Mouse (Mus musculus): ENCODE data around the gene Crlf2. TPM values are rescaled to one million over a fixed set of nuclear protein-coding genes. Genes with fewer than 3 reads are reported as not detected.

Crlf2 gene
- 10 to 100 TPM; 31.7 to 37.9 TPM for total RNA-seq (2023)

GRCm38 (mm10) chr5:109558404-109559160, at the start of gene Crlf2:
Gene Crlf2, minus strand, starts transcription at chr5:109558993.

Other genes with a start within 250 kb of the Crlf2 start
- not detected for gene Vmn2r16, start 228.8 kb downstream of the Crlf2 start, total RNA-seq (2023)
- not detected for gene Vmn2r17, start 139.3 kb downstream of the Crlf2 start, total RNA-seq (2023)
- gene 5430403G16Rik, start 132.0 kb upstream of the Crlf2 start, total RNA-seq (2023): 1 to 10 TPM; 3.7 to 4.9 TPM
- gene 4930522L14Rik, start 192.9 kb upstream of the Crlf2 start, total RNA-seq (2023): 10 to 100 TPM; 10.3 to 11.0 TPM

Measured in T-cell, adult 66 days (primary cell).